Mouse (Mus musculus): ENCODE data around the gene Pif1.

GRCm38 (mm10) chr9:65556349-65556748 lies 30.6 kb upstream of the Pif1 start:
- TF ChIP-seq FLI1 (IDR thresholded peaks at IDR 0.05; ENCODE audit: low read length) (no peak), GATA1 (IDR thresholded peaks at IDR 0.05; ENCODE audit: borderline replicate concordance, low read length) (no peak)

Measured in megakaryocyte, embryonic 14.5 days (primary cell).